Mouse (Mus musculus): ENCODE results near the gene Lrrc46. TPM values are rescaled to one million over a fixed set of nuclear protein-coding genes. Genes with fewer than 3 reads are reported as not detected.

Lrrc46 gene
- total and polyA plus RNA-seq, 2 experiments from 2014 or later, result 2.4 to 2.7 TPM

- TF ChIP-seq CTCF (IDR thresholded peaks at IDR 0.05), result no peak
- Histone ChIP-seq H3K9me3 (ENCODE audit: low read length) (no peaks in the 10 kb centered on the region), H3K27ac (ENCODE audit: low read depth, low read length) (no peak overlapping the region), H3K4me2 (ENCODE audit: low read depth, low read length, poor library complexity, severe bottlenecking) (0 out of 2 replicates have a peak overlapping the region, but pooled peaks have one; percentile 83), H3K4me3 (ENCODE audit: low read depth, low read length) (no peak overlapping the region), H3K36me3 (ENCODE audit: insufficient read depth, low read length) (peaks cover 45% of the 10 kb centered on the region), H3K9ac (replicated peaks; ENCODE audit: low read length, poor library complexity, severe bottlenecking) (no peak overlapping the region), H3K4me1 (ENCODE audit: insufficient read depth, low read length) (peaks cover 10% of the 10 kb centered on the region; the same call in 1 of the 2 replicates), H3K27me3 (ENCODE audit: insufficient read depth, low read length) (no peaks in the 10 kb centered on the region)
- 37% methylated on average over 11 of the region's 11 CpGs for WGBS
- ATAC-seq (ENCODE audit: low FRiP score) (0 out of 2 replicates have a peak, but pooled peaks have one; percentile 27), DNase-seq (ENCODE audit: low spot score) (no peak)
These were observed 11.0 kb upstream of the Lrrc46 start for GRCm38 (mm10) chr11:97052219-97052646.

- 16% methylated on average over 13 of the region's 13 CpGs for WGBS
- H3K4me2 ChIP-seq (ENCODE audit: low read depth, low read length, poor library complexity, severe bottlenecking), result peak overlapping the region; percentile 83
- ATAC-seq (ENCODE audit: low FRiP score) (peak; percentile 46), DNase-seq (ENCODE audit: low spot score) (peak; percentile 48)
- peaks cover 10% of the 10 kb centered on the region; the same call in 1 of the 2 replicates for H3K4me1 ChIP-seq (ENCODE audit: insufficient read depth, low read length)
- peak overlapping the region; percentile 7 for H3K27ac ChIP-seq (ENCODE audit: low read depth, low read length)
- no peak for TF ChIP-seq CTCF (IDR thresholded peaks at IDR 0.05)
- no peaks in the 10 kb centered on the region for H3K9me3 ChIP-seq (ENCODE audit: low read length)
- H3K27me3 ChIP-seq (ENCODE audit: insufficient read depth, low read length), result no peaks in the 10 kb centered on the region
- peak overlapping the region; percentile 51 for H3K9ac ChIP-seq (replicated peaks; ENCODE audit: low read length, poor library complexity, severe bottlenecking)
- peaks cover 42% of the 10 kb centered on the region for H3K36me3 ChIP-seq (ENCODE audit: insufficient read depth, low read length)
- H3K4me3 ChIP-seq (ENCODE audit: low read depth, low read length), result peak overlapping the region; percentile 46
These were observed 9.9 kb upstream of the Lrrc46 start for GRCm38 (mm10) chr11:97050944-97051586.

GRCm38 (mm10) chr11:97050216-97050943 is 9.2 kb upstream of the Lrrc46 start, which contains the start of gene Osbpl7:
Osbpl7 (plus strand) TSS chr11:97050628.
- Histone ChIP-seq H3K4me3 (ENCODE audit: low read depth, low read length) (peak within 1 kb of the TSS; percentile 46), H3K36me3 (ENCODE audit: insufficient read depth, low read length) (peaks cover 35% of the 10 kb centered on the region), H3K9ac (replicated peaks; ENCODE audit: low read length, poor library complexity, severe bottlenecking) (peak within 1 kb of the TSS; percentile 51), H3K27ac (ENCODE audit: low read depth, low read length) (peak within 1 kb of the TSS; percentile 28), H3K27me3 (ENCODE audit: insufficient read depth, low read length) (no peaks in the 10 kb centered on the region), H3K9me3 (ENCODE audit: low read length) (no peaks in the 10 kb centered on the region), H3K4me1 (ENCODE audit: insufficient read depth, low read length) (peaks cover 10% of the 10 kb centered on the region; the same call in 1 of the 2 replicates), H3K4me2 (ENCODE audit: low read depth, low read length, poor library complexity, severe bottlenecking) (peak within 1 kb of the TSS; percentile 83)
- DNase-seq (ENCODE audit: low spot score) (peak; percentile 88), ATAC-seq (ENCODE audit: low FRiP score) (peak; percentile 83)
- peak; percentile 67 for TF ChIP-seq CTCF (IDR thresholded peaks at IDR 0.05)
- 5% methylated on average over 18 of the region's 18 CpGs for WGBS

- TF ChIP-seq CTCF (IDR thresholded peaks at IDR 0.05), result no peak
- DNase-seq (ENCODE audit: low spot score) (no peak), ATAC-seq (ENCODE audit: low FRiP score) (no peak)
- no peaks in the 10 kb centered on the region for H3K27me3 ChIP-seq (ENCODE audit: insufficient read depth, low read length)
- H3K4me2 ChIP-seq (ENCODE audit: low read depth, low read length, poor library complexity, severe bottlenecking), result no peak overlapping the region
- no peak overlapping the region for H3K9ac ChIP-seq (replicated peaks; ENCODE audit: low read length, poor library complexity, severe bottlenecking)
- no peak overlapping the region for H3K4me3 ChIP-seq (ENCODE audit: low read depth, low read length)
- WGBS, result 82% methylated on average over 6 of the region's 6 CpGs
- H3K36me3 ChIP-seq (ENCODE audit: insufficient read depth, low read length), result peaks cover 31% of the 10 kb centered on the region
- peaks cover 10% of the 10 kb centered on the region; the same call in 1 of the 2 replicates for H3K4me1 ChIP-seq (ENCODE audit: insufficient read depth, low read length)
- H3K27ac ChIP-seq (ENCODE audit: low read depth, low read length), result no peak overlapping the region
- no peaks in the 10 kb centered on the region for H3K9me3 ChIP-seq (ENCODE audit: low read length)
These were observed 8.4 kb upstream of the Lrrc46 start for GRCm38 (mm10) chr11:97049492-97050085.

- H3K4me2 ChIP-seq (ENCODE audit: low read depth, low read length, poor library complexity, severe bottlenecking), result no peak overlapping the region
- peaks cover 20% of the 10 kb centered on the region for H3K36me3 ChIP-seq (ENCODE audit: insufficient read depth, low read length)
- H3K27ac ChIP-seq (ENCODE audit: low read depth, low read length), result no peak overlapping the region
- H3K4me1 ChIP-seq (ENCODE audit: insufficient read depth, low read length), result peaks cover 10% of the 10 kb centered on the region; the same call in 1 of the 2 replicates
- WGBS, result 83% methylated on average over 8 of the region's 8 CpGs
- H3K9ac ChIP-seq (replicated peaks; ENCODE audit: low read length, poor library complexity, severe bottlenecking), result no peak overlapping the region
- no peaks in the 10 kb centered on the region for H3K27me3 ChIP-seq (ENCODE audit: insufficient read depth, low read length)
- H3K9me3 ChIP-seq (ENCODE audit: low read length), result no peaks in the 10 kb centered on the region
- no peak for ATAC-seq (ENCODE audit: low FRiP score)
- DNase-seq (ENCODE audit: low spot score), result no peak
- TF ChIP-seq CTCF (IDR thresholded peaks at IDR 0.05), result no peak
- H3K4me3 ChIP-seq (ENCODE audit: low read depth, low read length), result no peak overlapping the region
These were observed 7.0 kb upstream of the Lrrc46 start for GRCm38 (mm10) chr11:97048090-97048650.
